8 mouse cellular contexts compared by ENCODE assay signal in the genomic region with DNA sequence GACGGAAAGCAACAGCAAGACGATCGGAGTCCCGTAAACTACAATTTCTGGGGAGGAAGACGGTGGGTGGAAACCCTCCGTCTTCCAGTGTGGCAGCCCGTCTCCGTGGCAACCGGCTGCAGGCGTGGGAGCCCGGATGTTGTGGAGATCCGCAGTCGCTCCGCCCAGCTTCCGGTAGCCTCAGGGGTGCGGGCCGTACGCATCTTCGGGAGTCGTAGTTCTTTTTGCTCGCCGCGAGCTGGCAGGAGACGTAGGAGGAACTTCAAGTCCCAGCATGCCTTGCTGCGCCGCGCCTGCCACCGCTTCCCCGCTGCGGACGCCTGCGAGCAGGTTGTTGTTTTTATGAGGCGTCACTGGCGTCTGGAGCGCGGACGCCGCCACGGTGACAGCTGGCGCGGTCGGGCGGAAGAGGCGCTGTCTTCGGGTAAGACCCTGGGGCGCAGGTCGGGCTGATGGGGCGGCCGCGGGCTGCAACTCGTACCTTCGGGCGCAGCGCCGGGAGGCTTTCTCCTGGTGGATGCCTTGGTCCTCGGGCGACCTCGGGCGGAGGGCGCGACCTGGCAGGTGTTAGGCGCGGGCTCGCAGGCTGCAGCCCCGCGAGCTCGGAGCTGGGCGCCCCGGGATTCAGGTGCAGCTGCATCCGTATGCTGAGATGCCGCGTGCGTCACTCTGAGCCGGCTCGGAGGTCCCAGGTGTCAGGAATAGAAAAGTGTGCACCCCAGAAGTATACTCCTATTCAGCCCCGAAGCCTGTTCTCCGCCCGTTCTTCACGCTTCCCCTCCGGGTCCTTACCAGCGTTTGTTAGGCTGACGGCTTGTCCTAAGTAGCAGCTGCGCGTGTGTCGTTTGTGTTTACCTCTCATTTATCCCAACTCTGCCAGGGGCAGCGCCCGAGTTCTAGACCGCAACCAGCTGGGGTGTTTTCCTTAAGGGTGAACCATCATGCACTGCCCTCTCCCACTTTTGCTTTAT. TPM values are rescaled to one million over a fixed set of nuclear protein-coding genes. Genes with fewer than 3 reads are reported as not detected.
DNase-seq lines count a peak whose midpoint lies in the region; ATAC-seq and TF ChIP-seq lines count a peak whose summit lies in the region.

Gene Ccpg1os, minus strand, starts transcription at position 133 of the 971 bp plus-strand sequence.
Gene Ccpg1, plus strand, starts transcription at position 180 of the 971 bp plus-strand sequence.

- peak; percentile 100 for DNase-seq in brain, embryonic 14.5 days (ENCODE audit: low read depth)
- peak; percentile 91 for DNase-seq in liver, adult 2 months (ENCODE audit: extremely low read depth, low read depth, low spot score)
- DNase-seq in splenic B cell, adult 2 months (ENCODE audit: low read depth, low spot score), result peak; percentile 97

- H3K4me2 ChIP-seq in heart, embryonic 11.5 days, result peak within 1 kb of the TSS; percentile 89
- H3K4me2 ChIP-seq in kidney, embryonic 16.5 days (replicated peaks; ENCODE audit: low read depth, low read length), result peak within 1 kb of the TSS; percentile 91
- peak within 1 kb of the TSS; percentile 95 for H3K4me2 ChIP-seq in myocyte (ENCODE audit: low read depth)

- H3K9ac ChIP-seq in heart, embryonic 11.5 days (ENCODE audit: low read depth, low read length), result peak within 1 kb of the TSS; percentile 75
- H3K9ac ChIP-seq in kidney, embryonic 16.5 days (replicated peaks; ENCODE audit: low read length), result peak within 1 kb of the TSS; percentile 83
- peak within 1 kb of the TSS; percentile 77 for H3K9ac ChIP-seq in liver, adult 2 months (ENCODE audit: low read depth, low read length)

- peaks cover 23% of the 10 kb centered on the region for H3K4me1 ChIP-seq in erythroblast, embryonic 14.5 days (ENCODE audit: control insufficient read depth)
- no peaks in the 10 kb centered on the region; the same call in 1 of the 2 replicates for H3K4me1 ChIP-seq in heart, embryonic 11.5 days (ENCODE audit: control insufficient read depth, insufficient read depth, low read length)
- peaks cover 14% of the 10 kb centered on the region for H3K4me1 ChIP-seq in kidney, embryonic 16.5 days (ENCODE audit: insufficient read depth, low read length)
- H3K4me1 ChIP-seq in liver, adult 2 months (ENCODE audit: control insufficient read depth, insufficient read depth, low read length), result peaks cover 6% of the 10 kb centered on the region

- no peaks in the 10 kb centered on the region for H3K36me3 ChIP-seq in C2C12 (ENCODE audit: control insufficient read depth, insufficient read depth)
- H3K36me3 ChIP-seq in erythroblast, embryonic 14.5 days (ENCODE audit: control insufficient read depth), result no peaks in the 10 kb centered on the region
- H3K36me3 ChIP-seq in heart, embryonic 11.5 days (ENCODE audit: control insufficient read depth, insufficient read depth, low read length), result no peaks in the 10 kb centered on the region
- no peaks in the 10 kb centered on the region for H3K36me3 ChIP-seq in kidney, embryonic 16.5 days (ENCODE audit: insufficient read depth, low read length)
- H3K36me3 ChIP-seq in liver, adult 2 months (ENCODE audit: control insufficient read depth, insufficient read depth, low read length), result no peaks in the 10 kb centered on the region
- H3K36me3 ChIP-seq in myocyte (ENCODE audit: control insufficient read depth, insufficient read depth), result no peaks in the 10 kb centered on the region
- H3K36me3 ChIP-seq in splenic B cell, adult 2 months (ENCODE audit: control insufficient read depth, insufficient read depth, low read length, poor library complexity, severe bottlenecking), result no peaks in the 10 kb centered on the region

- H3K4me3 ChIP-seq in C2C12 (ENCODE audit: insufficient read depth, poor library complexity, severe bottlenecking) (peak within 1 kb of the TSS; percentile 45), myocyte (peak within 1 kb of the TSS; percentile 38)
- peak within 1 kb of the TSS; percentile 91 for H3K4me3 ChIP-seq in erythroblast, embryonic 14.5 days (replicated peaks)
- peak within 1 kb of the TSS; percentile 81 for H3K4me3 ChIP-seq in heart, embryonic 11.5 days (ENCODE audit: low read depth, low read length)
- H3K4me3 ChIP-seq in kidney, embryonic 16.5 days (ENCODE audit: low read length), result peak within 1 kb of the TSS; percentile 95
- H3K4me3 ChIP-seq in liver, adult 2 months (ENCODE audit: insufficient read depth, low read depth, low read length), result peak within 1 kb of the TSS; percentile 74

- no peaks in the 10 kb centered on the region for H3K79me3 ChIP-seq in C2C12 (ENCODE audit: low read depth)

- no peaks in the 10 kb centered on the region for H3K9me3 ChIP-seq in erythroblast, embryonic 14.5 days (ENCODE audit: control insufficient read depth, low read length)
- H3K9me3 ChIP-seq in heart, embryonic 11.5 days (replicated peaks; ENCODE audit: control insufficient read depth, low read length), result no peaks in the 10 kb centered on the region
- no peaks in the 10 kb centered on the region for H3K9me3 ChIP-seq in kidney, embryonic 16.5 days (ENCODE audit: low read length)

- peak; percentile 99 for ATAC-seq in heart, embryonic 11.5 days (replicated peaks; ENCODE audit: insufficient number of reproducible peaks, low FRiP score, low TSS enrichment)
- ATAC-seq in kidney, embryonic 16.5 days (ENCODE audit: low FRiP score, low TSS enrichment), result peak; percentile 100

- H3K27ac ChIP-seq in heart, embryonic 11.5 days (ENCODE audit: low read depth, low read length), result peak within 1 kb of the TSS; percentile 57; the same call in 1 of the 2 replicates
- H3K27ac ChIP-seq in kidney, embryonic 16.5 days (ENCODE audit: low read length), result peak within 1 kb of the TSS; percentile 61; the same call in 1 of the 2 replicates
- H3K27ac ChIP-seq in liver, adult 2 months (replicated peaks; ENCODE audit: insufficient read depth, low read depth, low read length), result peak within 1 kb of the TSS; percentile 62

- H3K79me2 ChIP-seq in C2C12 (ENCODE audit: control insufficient read depth, insufficient read depth), result no peaks in the 10 kb centered on the region
- H3K79me2 ChIP-seq in liver, adult 2 months (ENCODE audit: control insufficient read depth, insufficient read depth, low read length), result peaks cover 12% of the 10 kb centered on the region; the same call in 1 of the 2 replicates
- H3K79me2 ChIP-seq in myocyte (ENCODE audit: control insufficient read depth, insufficient read depth), result no peaks in the 10 kb centered on the region

- H3ac ChIP-seq in C2C12 (ENCODE audit: control insufficient read depth, insufficient read length, low read depth) (peak within 1 kb of the TSS; percentile 72), myocyte (ENCODE audit: control insufficient read depth, insufficient read length) (peak within 1 kb of the TSS; percentile 23)

- WGBS in heart, embryonic 11.5 days (ENCODE audit: insufficient replicate concordance), result under 1% methylated on average over 82 of the region's 88 CpGs
- under 1% methylated on average over 88 of the region's 88 CpGs for WGBS in kidney, embryonic 16.5 days
- WGBS in liver, adult 2 months, result under 1% methylated on average over 88 of the region's 88 CpGs

- H3K27me3 ChIP-seq in C2C12 (ENCODE audit: control insufficient read depth, insufficient read depth, insufficient read length) (peaks cover 8% of the 10 kb centered on the region), myocyte (ENCODE audit: control insufficient read depth, insufficient read depth, insufficient read length) (no peaks in the 10 kb centered on the region)
- H3K27me3 ChIP-seq in erythroblast, embryonic 14.5 days (ENCODE audit: control insufficient read depth), result no peaks in the 10 kb centered on the region
- H3K27me3 ChIP-seq in heart, embryonic 11.5 days (ENCODE audit: control insufficient read depth, insufficient read depth, low read length), result no peaks in the 10 kb centered on the region
- H3K27me3 ChIP-seq in kidney, embryonic 16.5 days (ENCODE audit: insufficient read depth, low read length), result no peaks in the 10 kb centered on the region
- H3K27me3 ChIP-seq in liver, adult 2 months (ENCODE audit: control insufficient read depth, insufficient read depth, low read length), result no peaks in the 10 kb centered on the region
- no peaks in the 10 kb centered on the region for H3K27me3 ChIP-seq in splenic B cell, adult 2 months (ENCODE audit: control insufficient read depth, insufficient read depth, low read length, poor library complexity, severe bottlenecking)

- peak; percentile 40; the same call in 1 of the 2 replicates for TF ChIP-seq POLR2A in brain, embryonic 14.5 days (IDR thresholded peaks at IDR 0.05; ENCODE audit: borderline replicate concordance, extremely low read depth, insufficient read depth, insufficient read length, poor library complexity, severe bottlenecking)
- TF ChIP-seq POLR2A in liver, adult 2 months (IDR thresholded peaks at IDR 0.05; ENCODE audit: extremely low read depth, insufficient read depth, low read length), result peak; percentile 86
- TF ChIP-seq POLR2A in myocyte (IDR thresholded peaks at IDR 0.05; ENCODE audit: insufficient read length, low read depth), result peak; percentile 58

- no peak for TF ChIP-seq CTCF in C2C12 (IDR thresholded peaks at IDR 0.05; ENCODE audit: control insufficient read depth, insufficient read depth, insufficient read length)
- TF ChIP-seq CTCF in brain, embryonic 14.5 days (IDR thresholded peaks at IDR 0.05; ENCODE audit: borderline replicate concordance, extremely low read depth, insufficient read depth, insufficient read length), result no peak
- TF ChIP-seq CTCF in liver, adult 2 months (IDR thresholded peaks at IDR 0.05; ENCODE audit: low read depth, low read length), result no peak

TF ChIP-seq in C2C12, 6 proteins besides CTCF, POLR2A, EP300 and RAD21 (continues in another document):
- TF ChIP-seq MAX (IDR thresholded peaks at IDR 0.05), result no peak

TF ChIP-seq in myocyte, 11 proteins besides CTCF, POLR2A, EP300 and RAD21 (continues in another document):
- no peak for TF ChIP-seq E2F4 (IDR thresholded peaks at IDR 0.05; ENCODE audit: insufficient read depth)

RNA-seq across cellular contexts. Expression of gene Ccpg1os, which starts in this region (rescaled TPM):
- polyA plus RNA-seq in C2C12 (2012; fragmentation: generic; extraction: Trizol), result 1.8 TPM
- 19.5 and 20.5 TPM in 2 replicates for polyA plus RNA-seq in brain, embryonic 14.5 days (2012; rRNA removed)
- 0.05 TPM in 1 of 2 replicates, not detected in the other for polyA plus RNA-seq in erythroblast, embryonic 14.5 days (2012)
- 13.3 and 13.5 TPM in 2 replicates for polyA plus RNA-seq in heart, embryonic 11.5 days (2014; fragmentation: Nextera tagmentation; extraction: Ambion mirVana)
- 19.5 and 23.7 TPM in 2 replicates for polyA plus RNA-seq in kidney, embryonic 16.5 days (2015; fragmentation: Nextera tagmentation; extraction: Ambion mirVana)
- 11.9 and 15.8 TPM in 2 replicates for total RNA-seq in liver, adult 2 months (2014; rRNA removed)
- 9.4 and 10.1 TPM in 2 replicates for polyA plus RNA-seq in liver, adult 2 months (2012; rRNA removed)
- polyA plus RNA-seq in myocyte (2012; fragmentation: generic; extraction: Trizol), result 7.1 TPM

RNA-seq across cellular contexts. Expression of gene Ccpg1, which starts in this region (rescaled TPM):
- polyA plus RNA-seq in C2C12 (2012; fragmentation: generic; extraction: Trizol), result 3.5 TPM
- polyA plus RNA-seq in brain, embryonic 14.5 days (2012; rRNA removed), result 14.4 and 26.5 TPM in 2 replicates
- polyA plus RNA-seq in erythroblast, embryonic 14.5 days (2012), result 0.47 and 0.51 TPM in 2 replicates
- 17.4 and 28.7 TPM in 2 replicates for polyA plus RNA-seq in heart, embryonic 11.5 days (2014; fragmentation: Nextera tagmentation; extraction: Ambion mirVana)
- 45.9 and 47.5 TPM in 2 replicates for polyA plus RNA-seq in kidney, embryonic 16.5 days (2015; fragmentation: Nextera tagmentation; extraction: Ambion mirVana)
- total RNA-seq in liver, adult 2 months (2014; rRNA removed), result 36.8 and 46.1 TPM in 2 replicates
- polyA plus RNA-seq in liver, adult 2 months (2012; rRNA removed), result 6.3 and 6.7 TPM in 2 replicates
- 9.5 TPM for polyA plus RNA-seq in myocyte (2012; fragmentation: generic; extraction: Trizol)

Comparison
In these comparisons a context has a peak if more than half of its experiments do, and no peak if none do; other contexts are left out.
1. Peak in every context shown above with its lines: DNase-seq, ATAC-seq, H3K4me3 ChIP-seq and H3K27ac ChIP-seq.
2. H3K4me3 ChIP-seq: peak in every context shown above with its lines; median percentile 95 in kidney, embryonic 16.5 days; 91 in erythroblast, embryonic 14.5 days; 81 in heart, embryonic 11.5 days; 74 in liver, adult 2 months; 45 in C2C12; 38 in myocyte.